In genomic region chr6:127245814-127246440, GRCm38 (mm10) we compare ENCODE assay signal across 9 mouse cellular contexts.
DNase-seq lines count a peak whose midpoint lies in the region; ATAC-seq and TF ChIP-seq lines count a peak whose summit lies in the region.
"Had no signal": no experiment of that assay in that cellular context is flagged by ENCODE, and none has a peak within 500 bp of the region (broad histone marks: within the 10 kb centered on the region; RNA-seq: fewer than 3 reads in every experiment).

No protein-coding gene starts in this region.

- WGBS in liver, embryonic 12.5 days (ENCODE audit: insufficient replicate concordance) = 45% methylated on average over 4 of the region's 4 CpGs
- 33% methylated on average over 4 of the region's 4 CpGs for WGBS in small intestine, adult 2 months
- 87% methylated on average over 4 of the region's 4 CpGs for WGBS in forebrain, embryonic 13.5 days

- H3K27ac ChIP-seq in liver, embryonic 12.5 days = no peak overlapping the region
- peak overlapping the region; percentile 84 for H3K27ac ChIP-seq in small intestine, adult 2 months (ENCODE audit: insufficient read depth, low read depth, low read length)
- no peak overlapping the region for H3K27ac ChIP-seq in forebrain, embryonic 13.5 days
- H3K27ac ChIP-seq: limb, embryonic 12.5 days had no signal

- no peak for TF ChIP-seq POLR2A in small intestine, adult 2 months (IDR thresholded peaks at IDR 0.05; ENCODE audit: low read depth, low read length)

- peak overlapping the region; percentile 45 for H3K4me3 ChIP-seq in liver, embryonic 12.5 days
- H3K4me3 ChIP-seq in small intestine, adult 2 months (ENCODE audit: low read depth, low read length) = peak overlapping the region; percentile 33; the same call in 1 of the 2 replicates
- H3K4me3 ChIP-seq in forebrain, embryonic 13.5 days = no peak overlapping the region
- H3K4me3 ChIP-seq: limb, embryonic 12.5 days had no signal

- peaks cover 1% of the 10 kb centered on the region; the same call in 1 of the 2 replicates for H3K27me3 ChIP-seq in liver, embryonic 12.5 days (replicated peaks)
- H3K27me3 ChIP-seq in small intestine, adult 2 months (ENCODE audit: control insufficient read depth, insufficient read depth, low read length) = no peaks in the 10 kb centered on the region
- H3K27me3 ChIP-seq in forebrain, embryonic 13.5 days = no peaks in the 10 kb centered on the region
- H3K27me3 ChIP-seq: limb, embryonic 12.5 days had no signal

- peaks cover 8% of the 10 kb centered on the region for H3K4me1 ChIP-seq in liver, embryonic 12.5 days
- peaks cover 15% of the 10 kb centered on the region; the same call in 1 of the 2 replicates for H3K4me1 ChIP-seq in small intestine, adult 2 months (ENCODE audit: control insufficient read depth, insufficient read depth, insufficient read length, low read length)
- peaks cover 11% of the 10 kb centered on the region for H3K4me1 ChIP-seq in forebrain, embryonic 13.5 days

- H3K9ac ChIP-seq in liver, embryonic 12.5 days = 0 out of 2 replicates have a peak overlapping the region, but pooled peaks have one; percentile 18
- no peak overlapping the region for H3K9ac ChIP-seq in forebrain, embryonic 13.5 days
- H3K9ac ChIP-seq: limb, embryonic 12.5 days had no signal

- peak; percentile 82 for DNase-seq in T-cell, adult 2 months (ENCODE audit: low spot score)
- no peak for DNase-seq in layer of hippocampus, postnatal 36 days
- no peak for DNase-seq in yolk sac, embryonic 10.5 days (ENCODE audit: low spot score)
- no peak for DNase-seq in cerebellum, adult 11-12 months

- H3K4me2 ChIP-seq in liver, embryonic 12.5 days = peak overlapping the region; percentile 65
- H3K4me2 ChIP-seq in forebrain, embryonic 13.5 days = no peak overlapping the region
- H3K4me2 ChIP-seq: limb, embryonic 12.5 days had no signal

- ATAC-seq in CD4-positive, CD25-positive, alpha-beta regulatory T cell, adult 4 months = peak; percentile 97
- peak; percentile 84 for ATAC-seq in liver, embryonic 12.5 days
- no peak for ATAC-seq in forebrain, embryonic 13.5 days

- no peak for TF ChIP-seq CTCF in small intestine, adult 2 months (IDR thresholded peaks at IDR 0.05; ENCODE audit: extremely low read depth, insufficient read length, insufficient replicate concordance, low read depth, low read length)

- H3K9me3 ChIP-seq in liver, embryonic 12.5 days (replicated peaks) = no peaks in the 10 kb centered on the region
- no peaks in the 10 kb centered on the region for H3K9me3 ChIP-seq in forebrain, embryonic 13.5 days (replicated peaks)
- H3K9me3 ChIP-seq: limb, embryonic 12.5 days had no signal

- H3K36me3 ChIP-seq in liver, embryonic 12.5 days = no peaks in the 10 kb centered on the region
- no peaks in the 10 kb centered on the region for H3K36me3 ChIP-seq in small intestine, adult 2 months (ENCODE audit: control insufficient read depth, insufficient read depth, low read length)
- H3K36me3 ChIP-seq in forebrain, embryonic 13.5 days (ENCODE audit: poor library complexity, severe bottlenecking) = no peaks in the 10 kb centered on the region
- H3K36me3 ChIP-seq: limb, embryonic 12.5 days had no signal
